Mouse (Mus musculus): Measurements from ENCODE around the gene Klf12. TPM values are rescaled to one million over a fixed set of nuclear protein-coding genes. Genes with fewer than 3 reads are reported as not detected.

The Klf12 gene
- polyA plus RNA-seq, 1 experiment from 2014 or later: 33.8 TPM

DNA sequence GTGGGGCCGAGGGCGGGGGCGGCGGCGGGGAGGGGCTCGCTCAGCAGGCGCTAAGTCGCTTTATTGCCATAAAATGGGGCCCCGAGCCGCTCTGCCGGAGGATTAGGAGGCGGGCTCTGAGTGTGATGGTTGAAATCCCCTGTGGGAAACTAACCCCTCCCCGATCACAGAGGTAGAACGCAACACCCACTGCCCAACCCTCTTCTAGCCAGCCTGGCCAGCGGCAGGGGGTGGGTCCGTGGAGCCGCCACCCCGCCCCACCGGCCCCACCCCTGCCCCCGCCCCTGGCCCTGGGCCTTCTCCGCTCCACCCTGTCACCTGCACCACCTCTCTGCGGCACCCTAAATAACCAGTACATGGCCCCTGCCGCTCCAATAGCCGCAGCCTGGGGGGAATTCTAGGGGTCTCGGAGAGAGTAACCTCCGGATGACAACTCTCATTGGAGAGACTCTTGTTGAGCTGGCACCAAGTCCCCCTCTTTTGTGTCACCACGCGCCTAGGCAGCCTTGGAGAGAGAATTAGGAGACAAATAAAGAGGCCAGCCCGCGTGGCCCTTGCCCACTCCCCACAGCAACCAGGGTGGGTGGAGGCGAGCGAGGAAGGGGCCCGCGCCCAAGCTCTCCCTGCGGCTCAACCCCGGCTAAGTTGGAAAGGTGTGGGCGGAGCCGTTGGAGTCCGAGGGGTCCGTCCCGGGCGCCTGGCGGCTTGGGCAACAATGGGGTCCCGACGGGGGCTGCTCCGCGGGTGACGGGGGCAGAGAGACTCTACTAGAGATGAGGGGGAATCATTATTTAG lies 579 bp upstream of the Klf12 start:
- peak; percentile 93 for ATAC-seq (ENCODE audit: insufficient number of reproducible peaks, insufficient read depth, low FRiP score, low TSS enrichment)
- Histone ChIP-seq H3K4me2 (replicated peaks) (peak overlapping the region; percentile 83), H3K36me3 (no peaks in the 10 kb centered on the region), H3K9ac (peak overlapping the region; percentile 69), H3K9me3 (peaks cover under 1% of the 10 kb centered on the region; the same call in 1 of the 2 replicates), H3K4me1 (peaks cover 11% of the 10 kb centered on the region), H3K27ac (peak overlapping the region; percentile 95), H3K27me3 (no peaks in the 10 kb centered on the region), H3K4me3 (peak overlapping the region; percentile 65)
- WGBS: under 1% methylated on average over 44 of the region's 48 CpGs

DNA sequence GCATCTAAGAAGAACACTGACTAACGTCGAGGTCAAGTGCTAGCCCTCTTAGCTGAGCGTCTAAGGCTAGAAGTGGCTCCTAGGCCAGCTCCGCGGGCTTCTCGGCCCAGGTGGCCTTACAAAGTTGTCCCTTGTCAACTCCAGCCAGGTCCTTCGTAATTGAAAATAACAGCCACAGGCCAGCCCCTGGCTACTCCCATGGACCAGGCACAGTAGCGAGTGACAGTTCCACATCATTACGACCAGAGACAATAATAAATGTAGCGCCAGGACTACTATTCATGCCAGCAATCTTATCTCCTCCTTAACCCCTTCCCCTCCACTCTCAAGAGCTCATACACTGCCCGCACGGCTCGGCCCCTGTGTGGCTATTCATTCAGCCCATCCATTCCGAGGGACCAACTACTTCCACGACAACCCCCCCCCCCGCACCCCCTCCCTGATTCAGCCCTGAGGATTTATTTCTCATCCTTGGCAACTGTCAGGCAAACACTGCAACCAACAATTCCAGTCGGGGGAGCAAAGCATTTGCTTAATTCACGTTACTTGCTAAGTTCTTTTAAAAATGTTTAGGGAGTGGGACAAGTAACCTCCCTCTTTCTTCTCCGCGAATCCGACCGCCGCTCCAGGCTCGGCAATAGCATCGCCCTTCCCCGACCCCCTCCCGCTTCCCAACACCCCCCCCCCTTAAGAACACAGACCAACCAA lies 914 bp downstream of the Klf12 start:
- no peak for ATAC-seq (ENCODE audit: insufficient number of reproducible peaks, insufficient read depth, low FRiP score, low TSS enrichment)
- Histone ChIP-seq H3K4me2 (replicated peaks) (peak overlapping the region; percentile 83), H3K36me3 (no peaks in the 10 kb centered on the region), H3K9ac (peak overlapping the region; percentile 69), H3K4me1 (peaks cover 11% of the 10 kb centered on the region), H3K27me3 (no peaks in the 10 kb centered on the region), H3K9me3 (peaks cover 7% of the 10 kb centered on the region; the same call in 1 of the 2 replicates), H3K27ac (peak overlapping the region; percentile 95), H3K4me3 (peak overlapping the region; percentile 65)
- under 1% methylated on average over 27 of the region's 27 CpGs for WGBS

DNA sequence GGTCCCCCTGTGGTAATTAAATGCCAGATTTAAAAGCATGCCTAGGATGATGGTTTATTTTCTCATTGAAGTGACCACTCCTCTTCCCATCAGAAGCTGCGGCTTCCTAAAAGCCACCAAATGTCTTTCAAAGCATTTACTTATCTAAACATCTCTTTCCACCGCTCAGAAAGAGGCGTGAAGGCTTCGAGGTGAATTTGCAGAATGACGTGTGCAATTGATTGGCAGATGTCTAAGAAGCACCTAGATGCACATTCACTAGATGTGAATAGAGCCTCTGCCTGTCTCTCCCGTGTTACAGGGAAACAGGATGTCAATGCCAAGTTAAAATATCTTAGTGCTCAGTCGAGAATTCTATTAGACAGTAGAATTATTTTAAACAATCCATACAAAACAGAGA lies 1.8 kb downstream of the Klf12 start:
- peak overlapping the region; percentile 65 for H3K4me3 ChIP-seq
- peak overlapping the region; percentile 69; the same call in 1 of the 2 replicates for H3K9ac ChIP-seq
- peak overlapping the region; percentile 83 for H3K4me2 ChIP-seq (replicated peaks)
- no peaks in the 10 kb centered on the region for H3K27me3 ChIP-seq
- H3K4me1 ChIP-seq: peaks cover 11% of the 10 kb centered on the region
- H3K36me3 ChIP-seq: no peaks in the 10 kb centered on the region
- H3K9me3 ChIP-seq: peaks cover 7% of the 10 kb centered on the region; the same call in 1 of the 2 replicates
- 3% methylated on average over 7 of the region's 7 CpGs for WGBS
- no peak for ATAC-seq (ENCODE audit: insufficient number of reproducible peaks, insufficient read depth, low FRiP score, low TSS enrichment)
- no peak overlapping the region for H3K27ac ChIP-seq

DNA sequence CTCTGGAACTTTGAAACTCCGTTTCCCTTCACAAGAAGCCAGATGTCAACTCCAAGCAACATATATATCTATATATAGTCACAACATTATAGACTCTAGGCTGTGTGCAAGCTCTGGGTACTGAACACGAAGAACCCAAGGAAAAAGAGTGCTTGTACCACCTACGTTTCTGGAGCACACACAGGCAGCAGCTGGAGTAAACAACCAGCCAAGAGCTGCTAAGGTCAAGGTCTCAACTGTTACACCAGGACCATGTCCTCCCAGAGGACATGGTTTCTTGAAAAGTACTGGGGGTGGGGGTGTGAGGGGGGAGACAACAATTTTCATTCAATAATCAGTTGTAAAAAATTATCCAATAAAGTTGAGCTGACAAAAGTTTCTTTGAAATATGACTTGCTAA lies 2.7 kb downstream of the Klf12 start:
- H3K9ac ChIP-seq: no peak overlapping the region
- H3K9me3 ChIP-seq: peaks cover 7% of the 10 kb centered on the region; the same call in 1 of the 2 replicates
- no peaks in the 10 kb centered on the region for H3K36me3 ChIP-seq
- 30% methylated on average over 3 of the region's 3 CpGs for WGBS
- peak overlapping the region; percentile 21; the same call in 1 of the 2 replicates for H3K4me2 ChIP-seq (replicated peaks)
- no peak for ATAC-seq (ENCODE audit: insufficient number of reproducible peaks, insufficient read depth, low FRiP score, low TSS enrichment)
- no peak overlapping the region for H3K4me3 ChIP-seq
- no peak overlapping the region for H3K27ac ChIP-seq
- H3K4me1 ChIP-seq: peaks cover 8% of the 10 kb centered on the region
- no peaks in the 10 kb centered on the region for H3K27me3 ChIP-seq

DNA sequence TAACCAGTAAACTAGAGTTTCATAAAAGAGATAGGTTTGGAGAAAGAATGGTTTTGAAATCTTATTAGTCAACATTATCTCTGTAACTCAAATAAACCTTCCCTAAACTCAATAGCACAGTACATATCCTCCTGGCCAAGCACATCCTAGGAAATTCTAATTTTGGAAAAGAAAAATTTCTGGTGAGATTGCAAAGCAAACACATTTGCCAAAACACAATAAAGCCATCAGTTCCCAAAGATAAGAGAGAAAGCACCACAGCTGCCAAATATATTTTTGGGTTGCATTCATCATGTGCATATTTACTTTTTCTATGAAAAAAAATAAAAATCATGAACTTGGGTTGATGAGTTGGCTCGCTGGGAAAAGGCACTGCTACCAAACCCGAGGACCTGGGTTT lies 10.3 kb downstream of the Klf12 start:
- Histone ChIP-seq H3K36me3 (no peaks in the 10 kb centered on the region), H3K27ac (no peak overlapping the region), H3K9ac (no peak overlapping the region), H3K4me1 (no peaks in the 10 kb centered on the region), H3K9me3 (no peaks in the 10 kb centered on the region), H3K27me3 (no peaks in the 10 kb centered on the region), H3K4me2 (replicated peaks) (no peak overlapping the region), H3K4me3 (no peak overlapping the region)
- WGBS: 91% methylated on average over 2 of the region's 2 CpGs
- no peak for ATAC-seq (ENCODE audit: insufficient number of reproducible peaks, insufficient read depth, low FRiP score, low TSS enrichment)

DNA sequence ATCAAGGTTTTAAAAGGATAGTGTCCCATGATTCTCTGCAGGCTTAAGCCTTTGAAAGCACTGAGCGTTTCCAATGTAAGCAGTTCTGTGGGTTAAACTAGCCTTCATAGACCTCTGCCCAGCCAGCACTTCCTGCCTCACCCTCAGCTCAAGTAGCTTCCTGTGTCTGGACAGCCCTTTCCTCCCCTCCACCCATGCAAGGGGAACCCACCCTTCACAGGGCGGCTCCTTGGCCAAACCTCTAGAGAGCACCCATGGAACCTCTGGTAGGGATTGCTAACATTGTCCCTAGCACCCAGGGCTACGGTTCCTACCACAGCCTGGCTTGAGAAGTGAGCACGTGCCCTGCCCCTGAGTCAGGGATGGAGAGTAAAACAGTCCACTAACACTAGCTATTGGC lies 23.9 kb downstream of the Klf12 start:
- ATAC-seq (ENCODE audit: insufficient number of reproducible peaks, insufficient read depth, low FRiP score, low TSS enrichment): no peak
- Histone ChIP-seq H3K4me1 (peaks cover 11% of the 10 kb centered on the region), H3K4me2 (replicated peaks) (no peak overlapping the region), H3K4me3 (no peak overlapping the region), H3K9me3 (no peaks in the 10 kb centered on the region), H3K36me3 (no peaks in the 10 kb centered on the region), H3K27ac (0 out of 2 replicates have a peak overlapping the region, but pooled peaks have one; percentile 46), H3K9ac (no peak overlapping the region), H3K27me3 (no peaks in the 10 kb centered on the region)
- WGBS: 77% methylated on average over 4 of the region's 4 CpGs

DNA sequence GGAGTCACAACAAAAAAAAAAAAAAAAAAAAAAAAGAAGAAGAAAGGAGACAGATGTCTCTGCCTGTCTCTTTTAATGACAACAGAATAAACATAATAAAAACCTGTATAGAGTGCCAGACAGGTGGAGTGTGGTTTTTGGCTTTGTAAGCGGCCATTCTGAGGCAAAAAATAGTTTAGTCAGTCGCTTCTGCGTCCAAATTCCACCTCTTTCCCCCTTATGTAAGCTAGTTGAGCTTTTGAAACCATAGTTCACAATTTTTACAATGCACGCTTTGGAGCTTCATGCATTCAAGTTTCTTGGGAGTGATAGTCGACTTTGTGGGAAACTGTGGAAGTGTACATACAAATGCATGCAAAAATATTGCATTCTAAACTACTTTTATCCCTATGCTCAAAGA lies 41.4 kb downstream of the Klf12 start:
- H3K4me3 ChIP-seq: no peak overlapping the region
- ATAC-seq (ENCODE audit: insufficient number of reproducible peaks, insufficient read depth, low FRiP score, low TSS enrichment): no peak
- no peak overlapping the region for H3K4me2 ChIP-seq (replicated peaks)
- no peaks in the 10 kb centered on the region for H3K27me3 ChIP-seq
- H3K9me3 ChIP-seq: no peaks in the 10 kb centered on the region
- peaks cover 9% of the 10 kb centered on the region; the same call in 1 of the 2 replicates for H3K4me1 ChIP-seq
- no peaks in the 10 kb centered on the region for H3K36me3 ChIP-seq
- H3K27ac ChIP-seq: no peak overlapping the region
- no peak overlapping the region for H3K9ac ChIP-seq
- 89% methylated on average over 5 of the region's 5 CpGs for WGBS

DNA sequence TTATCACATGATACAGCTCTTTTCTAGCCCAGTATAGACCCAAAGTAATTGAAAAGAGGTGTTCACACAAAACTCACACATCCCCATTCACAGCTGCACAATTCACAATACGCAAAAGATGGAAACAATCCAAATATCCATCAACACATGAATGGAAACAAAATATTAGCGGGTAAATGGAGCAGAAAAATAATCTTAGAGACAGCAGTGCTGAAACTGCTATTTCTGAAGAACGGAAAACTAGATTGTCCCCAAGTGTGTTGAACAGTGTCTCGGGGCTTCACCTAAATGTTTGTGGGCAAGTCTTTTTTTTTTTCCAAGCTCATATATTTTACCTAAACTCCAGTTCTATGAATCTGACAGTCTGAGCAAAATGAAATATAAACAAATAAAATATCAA lies 44.6 kb downstream of the Klf12 start:
- ATAC-seq (ENCODE audit: insufficient number of reproducible peaks, insufficient read depth, low FRiP score, low TSS enrichment): no peak
- Histone ChIP-seq H3K4me3 (no peak overlapping the region), H3K9me3 (no peaks in the 10 kb centered on the region), H3K4me2 (replicated peaks) (no peak overlapping the region), H3K9ac (no peak overlapping the region), H3K36me3 (no peaks in the 10 kb centered on the region), H3K4me1 (peaks cover 9% of the 10 kb centered on the region; the same call in 1 of the 2 replicates), H3K27ac (no peak overlapping the region), H3K27me3 (no peaks in the 10 kb centered on the region)
- 86% methylated on average over 4 of the region's 4 CpGs for WGBS

DNA sequence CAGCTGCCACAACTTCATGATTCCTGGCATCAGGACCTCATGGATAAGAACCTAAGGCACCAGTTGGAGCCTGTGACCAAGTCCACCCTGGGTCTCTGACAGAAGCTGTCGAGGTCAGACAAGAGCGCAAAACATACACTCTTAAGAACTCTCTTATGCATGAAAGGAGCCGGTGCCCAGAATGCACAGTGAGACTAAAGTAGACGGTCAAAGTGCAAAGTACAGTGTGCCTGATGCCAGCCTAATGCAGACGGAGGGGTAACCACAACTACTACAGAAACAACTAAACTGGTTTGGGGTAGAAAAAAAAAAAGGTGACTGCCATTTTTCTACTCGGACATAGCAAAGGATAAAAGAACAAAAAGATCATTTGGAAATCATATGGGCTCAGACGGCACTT lies 47.7 kb downstream of the Klf12 start:
- Histone ChIP-seq H3K27ac (no peak overlapping the region), H3K27me3 (no peaks in the 10 kb centered on the region), H3K9ac (no peak overlapping the region), H3K36me3 (no peaks in the 10 kb centered on the region), H3K4me3 (no peak overlapping the region), H3K4me1 (peaks cover under 1% of the 10 kb centered on the region; the same call in 1 of the 2 replicates), H3K9me3 (no peaks in the 10 kb centered on the region), H3K4me2 (replicated peaks) (no peak overlapping the region)
- 90% methylated on average over 7 of the region's 7 CpGs for WGBS
- ATAC-seq (ENCODE audit: insufficient number of reproducible peaks, insufficient read depth, low FRiP score, low TSS enrichment): no peak

DNA sequence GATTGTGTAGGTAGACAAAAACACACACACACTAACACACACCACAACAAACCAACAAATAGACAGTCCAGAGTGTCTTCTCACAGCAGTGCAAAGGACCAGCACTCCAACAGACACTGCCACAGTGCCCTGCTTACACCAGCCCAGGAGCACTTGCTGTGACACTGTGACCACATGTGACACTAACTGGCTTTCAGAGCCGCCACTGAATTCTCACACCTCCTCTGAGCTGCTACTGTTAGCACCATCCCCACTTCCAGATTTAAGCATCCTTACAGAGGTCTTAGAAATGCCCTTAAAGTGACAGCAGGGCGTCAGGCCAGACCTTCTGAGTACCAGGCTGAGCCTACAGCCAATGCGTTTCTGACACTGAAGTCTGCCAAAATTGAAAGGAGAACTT lies 48.7 kb downstream of the Klf12 start:
- H3K36me3 ChIP-seq: no peaks in the 10 kb centered on the region
- H3K9me3 ChIP-seq: no peaks in the 10 kb centered on the region
- 39% methylated on average over 3 of the region's 3 CpGs for WGBS
- no peak overlapping the region for H3K4me2 ChIP-seq (replicated peaks)
- ATAC-seq (ENCODE audit: insufficient number of reproducible peaks, insufficient read depth, low FRiP score, low TSS enrichment): no peak
- H3K4me3 ChIP-seq: no peak overlapping the region
- no peak overlapping the region for H3K9ac ChIP-seq
- H3K27me3 ChIP-seq: no peaks in the 10 kb centered on the region
- no peak overlapping the region for H3K27ac ChIP-seq
- no peaks in the 10 kb centered on the region for H3K4me1 ChIP-seq

DNA sequence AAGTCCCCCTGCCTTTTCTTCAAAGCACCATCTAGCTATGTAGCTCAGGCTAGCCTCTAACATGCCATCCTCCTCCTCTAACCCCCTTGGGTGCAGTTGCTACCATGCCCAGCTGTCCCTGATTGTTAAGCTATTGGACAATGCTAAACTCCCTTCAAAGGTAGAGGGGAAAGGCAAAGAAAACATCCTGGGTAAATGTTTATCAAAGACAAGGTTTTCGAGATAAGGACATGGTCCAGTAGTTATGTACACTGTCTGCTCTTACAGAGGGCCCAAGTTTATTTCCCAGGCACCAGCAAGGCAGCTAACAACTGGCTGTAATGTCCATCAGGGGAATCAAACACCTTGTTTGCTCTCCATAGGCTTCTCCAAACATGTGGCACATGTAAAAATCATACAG lies 53.1 kb downstream of the Klf12 start:
- WGBS: 68% methylated on average over 1 of the region's 1 CpGs
- H3K9me3 ChIP-seq: no peaks in the 10 kb centered on the region
- no peak overlapping the region for H3K27ac ChIP-seq
- H3K9ac ChIP-seq: no peak overlapping the region
- H3K4me1 ChIP-seq: no peaks in the 10 kb centered on the region
- no peaks in the 10 kb centered on the region for H3K36me3 ChIP-seq
- no peak for ATAC-seq (ENCODE audit: insufficient number of reproducible peaks, insufficient read depth, low FRiP score, low TSS enrichment)
- H3K4me2 ChIP-seq (replicated peaks): no peak overlapping the region
- H3K4me3 ChIP-seq: no peak overlapping the region
- no peaks in the 10 kb centered on the region for H3K27me3 ChIP-seq

DNA sequence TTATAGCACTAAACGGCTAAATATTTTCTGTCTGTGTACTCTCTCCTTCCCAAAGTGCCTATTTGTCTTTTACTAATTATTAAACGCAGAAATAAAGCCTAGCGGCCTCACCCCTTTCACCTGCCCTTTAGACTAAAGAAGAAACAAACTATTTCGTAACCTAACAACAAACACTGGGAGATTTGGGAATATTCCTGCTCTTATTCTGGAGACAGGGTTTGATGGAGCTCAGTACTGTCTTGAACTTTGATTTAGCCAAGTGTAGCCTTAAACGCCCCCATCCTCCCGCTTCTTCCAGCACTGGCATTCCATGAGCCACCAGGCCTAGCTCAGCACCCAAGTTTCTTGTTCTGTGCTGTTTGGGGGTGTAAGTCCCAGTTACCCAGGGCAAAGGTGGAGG lies 56.4 kb downstream of the Klf12 start:
- H3K9ac ChIP-seq: no peak overlapping the region
- no peaks in the 10 kb centered on the region for H3K9me3 ChIP-seq
- no peaks in the 10 kb centered on the region for H3K27me3 ChIP-seq
- ATAC-seq (ENCODE audit: insufficient number of reproducible peaks, insufficient read depth, low FRiP score, low TSS enrichment): no peak
- no peak overlapping the region for H3K4me2 ChIP-seq (replicated peaks)
- H3K27ac ChIP-seq: no peak overlapping the region
- no peak overlapping the region for H3K4me3 ChIP-seq
- no peaks in the 10 kb centered on the region for H3K36me3 ChIP-seq
- H3K4me1 ChIP-seq: peaks cover 9% of the 10 kb centered on the region; the same call in 1 of the 2 replicates
- WGBS: 94% methylated on average over 6 of the region's 6 CpGs
